Mouse (Mus musculus): Measurements from ENCODE around the gene Spata32. TPM values are rescaled to one million over a fixed set of nuclear protein-coding genes. Genes with fewer than 3 reads are reported as not detected.

Spata32 gene
- total RNA-seq, 2 experiments from 2014 or later = 1.2 to 1.3 TPM

DNA sequence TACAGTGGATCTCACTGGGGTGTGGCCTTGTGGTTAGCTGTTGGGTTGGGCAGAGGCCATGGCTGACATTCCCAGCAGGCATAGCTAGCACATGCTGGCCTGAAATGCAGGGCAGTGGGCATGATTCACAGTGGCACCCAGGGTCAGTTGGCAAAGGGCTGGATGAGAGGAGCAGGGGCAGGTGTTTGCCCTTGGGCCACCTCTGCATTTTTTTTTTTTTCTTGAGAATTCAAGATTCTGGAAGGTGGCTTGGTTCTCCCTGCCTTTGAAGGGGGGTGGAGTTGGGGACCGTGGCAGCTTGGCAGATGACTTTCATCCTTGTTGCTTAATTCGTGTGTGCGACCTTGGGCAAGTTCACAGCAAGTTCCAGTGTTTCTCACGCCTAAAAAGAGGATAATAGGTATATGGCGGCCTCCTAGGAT, 43.8 kb downstream of the Spata32 start:
- H3K27ac ChIP-seq = peak overlapping the region; percentile 97
- DNase-seq (ENCODE audit: low spot score in 2 of 2) = no peak
- TF ChIP-seq CTCF (conservative IDR thresholded peaks at IDR 0.05) = no peak
- no peak overlapping the region; the same call in 1 of the 2 replicates for H3K4me3 ChIP-seq

DNA sequence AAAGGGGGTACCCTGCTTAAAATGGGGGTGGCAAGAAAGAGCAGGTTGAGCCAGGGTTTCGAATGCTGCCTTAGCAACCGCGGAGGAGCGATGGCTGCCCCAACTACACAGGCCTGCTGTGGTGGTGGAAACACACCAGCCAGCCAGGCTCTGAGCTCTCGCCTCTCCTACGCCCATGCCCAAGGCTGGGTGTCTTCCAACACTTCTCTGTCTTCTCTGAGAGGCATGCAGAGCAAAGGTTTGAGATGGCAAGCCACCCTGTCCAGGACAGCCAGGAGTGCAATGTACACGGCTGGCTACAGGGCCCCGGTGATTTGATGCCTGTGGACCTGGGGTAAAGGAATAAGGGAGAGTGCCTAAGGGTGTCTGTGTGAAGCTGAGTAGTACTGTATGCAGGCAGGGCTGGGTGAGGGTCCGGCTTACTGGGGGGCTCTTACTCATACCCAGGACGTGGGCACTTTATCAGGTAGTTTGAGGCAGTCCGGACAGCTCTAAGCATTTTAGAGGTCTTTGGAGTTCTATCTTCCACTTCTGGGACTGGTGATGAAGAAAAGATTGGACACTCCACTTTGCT, 44.4 kb downstream of the Spata32 start:
- no peak for DNase-seq (ENCODE audit: low spot score in 2 of 2)

DNA sequence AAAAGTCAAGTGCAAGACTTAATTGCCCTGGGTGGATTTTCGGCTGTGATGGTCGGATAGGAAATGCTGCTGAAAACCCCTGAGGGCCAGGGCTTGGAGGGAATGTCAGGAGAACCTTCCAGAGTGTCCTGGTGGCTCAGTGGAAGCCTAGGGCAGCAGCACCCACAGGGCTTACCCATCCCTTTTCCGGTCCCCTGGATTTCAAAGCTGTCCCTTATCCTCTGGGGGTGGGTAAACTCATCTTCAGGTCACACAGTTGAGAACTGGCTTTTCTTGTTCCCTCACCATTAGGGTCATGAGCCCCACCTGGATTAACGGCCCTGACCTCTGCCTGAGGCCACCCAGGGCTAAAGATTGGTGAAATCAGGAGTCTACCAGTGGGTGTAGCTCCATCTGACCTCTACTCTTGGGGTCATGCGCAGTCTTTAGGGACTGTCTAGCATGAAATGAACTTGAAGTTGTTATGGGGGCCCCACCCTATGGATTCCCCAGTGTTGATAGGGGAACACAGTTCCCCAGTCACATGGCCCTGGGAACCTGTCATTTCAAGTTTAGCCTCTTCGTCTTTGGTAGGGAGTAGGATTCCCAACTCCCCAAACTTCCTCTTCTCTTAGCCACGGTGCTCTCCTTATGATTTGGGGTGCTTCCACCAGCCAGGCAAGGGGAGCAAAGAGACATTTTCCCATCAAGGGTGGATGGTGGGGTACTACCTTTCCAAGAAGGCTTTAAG, 45.0 kb downstream of the Spata32 start:
- Histone ChIP-seq H3K4me3 (peak overlapping the region; percentile 57), H3K27ac (peak overlapping the region; percentile 97)
- no peak for TF ChIP-seq CTCF (conservative IDR thresholded peaks at IDR 0.05)
- no peak for DNase-seq (ENCODE audit: low spot score in 2 of 2)

More for the DNA sequence above, 44.4 kb downstream of the Spata32 start:
- H3K27ac ChIP-seq = peak overlapping the region; percentile 97
- TF ChIP-seq CTCF (conservative IDR thresholded peaks at IDR 0.05) = no peak
- H3K4me3 ChIP-seq = peak overlapping the region; percentile 37

DNA sequence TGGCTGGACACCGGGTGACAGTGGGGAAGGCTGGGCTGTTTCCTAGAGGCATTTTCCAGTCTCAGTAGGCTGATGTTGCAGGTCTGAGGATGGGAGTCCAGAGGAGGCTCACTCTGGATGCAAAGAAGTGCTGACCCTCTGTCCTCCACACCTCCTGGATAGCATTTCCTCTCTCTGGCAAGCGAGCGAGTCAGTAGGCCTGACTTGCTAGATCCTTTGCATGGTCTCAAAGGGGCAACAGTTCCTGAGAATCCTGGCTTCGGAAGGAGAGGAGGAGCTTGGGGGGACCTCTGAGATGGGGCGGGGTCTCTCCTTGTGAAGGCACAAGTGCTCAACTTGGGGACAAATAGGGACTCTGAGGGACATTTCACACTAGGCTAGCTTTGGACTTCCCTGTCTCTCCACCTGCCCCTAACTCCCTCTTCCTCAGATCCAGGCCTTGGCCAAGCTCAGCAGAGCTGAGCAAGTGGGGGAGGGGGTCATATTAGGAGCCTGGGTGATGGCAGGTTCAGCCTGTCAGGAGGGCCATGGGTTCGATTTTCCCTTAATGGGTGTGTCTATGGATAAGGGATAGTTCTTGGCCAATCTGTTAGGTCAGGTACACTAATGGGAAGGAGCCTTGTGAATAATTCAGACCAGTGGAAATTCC, 45.7 kb downstream of the Spata32 start:
- TF ChIP-seq CTCF (conservative IDR thresholded peaks at IDR 0.05) = no peak
- Histone ChIP-seq H3K4me3 (peak overlapping the region; percentile 57), H3K27ac (peak overlapping the region; percentile 97)
- DNase-seq (ENCODE audit: low spot score in 2 of 2) = no peak

DNA sequence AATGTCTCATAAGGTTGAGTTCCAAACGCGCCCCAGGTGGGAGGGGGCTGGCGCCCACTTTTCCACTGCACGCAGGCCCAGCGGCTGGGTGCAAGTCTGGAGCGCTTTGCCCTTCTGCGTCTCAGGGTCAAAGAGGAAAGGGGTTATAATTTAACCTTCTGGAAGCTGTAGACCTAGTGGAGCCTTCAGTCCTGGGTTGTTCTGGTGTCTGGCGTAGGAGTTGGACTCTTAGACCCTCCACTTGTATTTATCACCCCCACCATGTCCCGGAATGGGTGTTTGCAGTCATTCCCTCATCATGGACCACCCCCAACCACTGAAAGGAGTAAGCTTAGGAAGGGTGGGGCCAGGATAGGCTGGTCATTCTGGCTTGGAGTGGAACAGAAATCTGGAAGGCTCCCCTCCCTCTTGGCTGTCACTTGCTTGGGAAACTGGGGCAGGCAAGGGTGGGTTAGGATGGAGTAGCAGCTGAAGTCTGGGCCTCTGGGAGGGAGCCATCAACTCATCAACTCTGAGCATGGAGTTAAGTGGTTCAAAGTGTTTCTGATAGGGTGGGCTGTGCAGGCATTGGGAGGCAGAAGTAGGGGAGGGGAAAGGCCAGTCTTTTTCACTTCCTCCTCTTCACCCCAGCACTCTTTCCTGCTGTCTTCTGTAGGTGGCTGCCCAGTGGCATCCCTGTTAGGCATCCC, 46.4 kb downstream of the Spata32 start:
- DNase-seq (ENCODE audit: low spot score in 2 of 2) = no peak
- no peak for TF ChIP-seq CTCF (conservative IDR thresholded peaks at IDR 0.05)
- Histone ChIP-seq H3K27ac (peak overlapping the region; percentile 97), H3K4me3 (peak overlapping the region; percentile 57)

DNA sequence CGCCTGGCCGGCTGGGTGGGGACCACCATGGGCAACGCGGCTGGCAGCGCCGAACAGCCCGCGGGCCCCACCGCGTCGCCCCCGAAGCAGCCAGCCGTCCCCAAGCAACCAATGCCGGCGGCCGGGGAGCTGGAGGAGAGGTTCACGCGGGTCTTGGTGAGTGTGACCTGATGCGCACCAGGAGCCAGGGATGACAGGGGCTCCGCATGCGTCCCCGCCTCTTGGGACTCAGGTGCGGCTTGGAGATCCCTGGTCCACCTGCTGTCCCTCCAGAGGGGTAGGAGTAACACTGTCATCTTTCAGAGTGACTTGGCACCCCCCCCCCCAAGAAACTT, 47.0 kb downstream of the Spata32 start:
- H3K4me3 ChIP-seq = peak overlapping the region; percentile 57
- no peak for TF ChIP-seq CTCF (conservative IDR thresholded peaks at IDR 0.05)
- H3K27ac ChIP-seq = peak overlapping the region; percentile 97
- DNase-seq (ENCODE audit: low spot score in 2 of 2) = no peak

DNA sequence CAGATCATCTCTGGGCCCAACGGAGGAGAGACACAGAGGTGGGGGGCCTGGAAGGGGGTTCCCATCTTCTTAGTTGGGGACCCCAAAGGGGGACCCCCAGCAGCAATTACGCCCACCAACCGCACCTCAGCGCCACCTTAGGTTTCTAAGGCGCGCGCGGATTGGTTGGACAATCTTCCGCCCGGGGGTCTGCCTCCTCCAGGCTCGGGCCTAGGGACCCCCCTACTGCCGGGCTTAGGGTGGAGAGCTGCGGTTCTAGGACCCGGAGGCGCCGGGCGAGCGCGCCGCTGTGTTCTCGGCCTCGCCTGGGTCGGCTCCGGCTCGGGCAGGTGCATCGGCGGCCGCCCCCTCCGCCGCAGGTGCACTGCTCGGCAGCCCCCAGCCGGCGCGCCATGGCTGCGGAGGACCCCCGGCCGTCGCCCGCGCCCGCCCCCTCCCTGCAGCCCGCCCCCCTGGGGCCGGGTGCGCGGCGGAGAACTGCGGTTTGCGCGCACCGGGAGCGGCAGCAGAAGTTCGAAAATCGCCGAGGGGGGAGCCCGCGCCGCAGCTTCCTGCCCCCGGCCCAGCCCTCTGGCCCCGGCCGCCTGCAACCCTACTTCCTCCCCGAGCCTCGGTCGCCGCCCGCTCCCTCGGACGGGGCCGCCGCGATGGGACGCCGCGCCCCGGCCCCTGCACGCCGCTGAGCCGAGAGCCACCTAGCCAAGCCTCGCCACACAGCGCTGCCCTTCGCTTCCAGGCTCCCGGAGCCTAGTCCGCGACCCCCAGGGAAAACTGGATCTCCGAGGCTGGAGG, 47.5 kb downstream of the Spata32 start, which contains the start of gene Fmnl1:
Gene Fmnl1, plus strand, starts transcription at position 614 of the 792 bp plus-strand sequence.
- peak within 1 kb of the TSS; percentile 97 for H3K27ac ChIP-seq
- peak in 1 of 2 experiments; percentile 39 for DNase-seq (ENCODE audit: low spot score in 2 of 2)
- no peak for TF ChIP-seq CTCF (conservative IDR thresholded peaks at IDR 0.05)
- H3K4me3 ChIP-seq = peak within 1 kb of the TSS; percentile 57

DNA sequence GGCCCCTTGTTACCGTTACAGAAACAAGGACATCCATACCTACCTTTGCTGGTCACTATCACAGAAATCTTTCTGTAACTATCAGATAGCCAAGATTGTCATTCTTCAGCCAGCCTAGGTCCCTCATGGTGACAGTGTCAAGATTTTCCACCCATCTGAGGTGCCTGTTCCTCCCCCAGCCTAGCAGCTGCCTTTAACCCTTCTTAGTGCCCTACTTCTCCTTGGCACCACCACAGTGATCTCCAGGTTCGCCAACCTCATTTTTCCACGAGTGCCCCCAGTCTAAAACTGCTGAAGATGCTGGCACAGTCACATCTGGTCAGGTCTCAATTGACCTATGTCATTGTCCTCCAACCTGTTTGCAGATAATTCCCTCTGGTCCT, 48.1 kb downstream of the Spata32 start:
- no peak for TF ChIP-seq CTCF (conservative IDR thresholded peaks at IDR 0.05)
- Histone ChIP-seq H3K4me3 (peak overlapping the region; percentile 57), H3K27ac (peak overlapping the region; percentile 97)
- no peak for DNase-seq (ENCODE audit: low spot score in 2 of 2)

DNA sequence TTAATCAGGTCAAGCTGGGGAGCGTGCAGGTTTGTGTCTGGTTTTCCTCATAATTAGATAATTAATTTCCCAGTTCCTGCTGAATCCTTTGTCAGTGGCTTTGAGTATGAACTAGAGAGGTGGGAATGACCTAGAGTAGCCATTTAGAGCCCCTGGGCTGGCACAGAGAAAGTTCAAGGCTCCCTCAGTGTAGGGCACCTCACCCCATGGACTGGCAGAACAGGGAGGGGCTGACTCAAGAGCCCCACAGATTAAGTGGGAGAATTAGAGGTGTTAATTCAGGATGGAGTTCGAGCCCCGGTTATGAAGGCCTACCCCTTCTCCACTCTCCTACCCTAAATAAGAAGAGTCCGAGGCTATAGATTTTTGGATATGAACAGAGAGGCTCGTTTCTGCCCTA, 48.6 kb downstream of the Spata32 start:
- no peak for TF ChIP-seq CTCF (conservative IDR thresholded peaks at IDR 0.05)

DNA sequence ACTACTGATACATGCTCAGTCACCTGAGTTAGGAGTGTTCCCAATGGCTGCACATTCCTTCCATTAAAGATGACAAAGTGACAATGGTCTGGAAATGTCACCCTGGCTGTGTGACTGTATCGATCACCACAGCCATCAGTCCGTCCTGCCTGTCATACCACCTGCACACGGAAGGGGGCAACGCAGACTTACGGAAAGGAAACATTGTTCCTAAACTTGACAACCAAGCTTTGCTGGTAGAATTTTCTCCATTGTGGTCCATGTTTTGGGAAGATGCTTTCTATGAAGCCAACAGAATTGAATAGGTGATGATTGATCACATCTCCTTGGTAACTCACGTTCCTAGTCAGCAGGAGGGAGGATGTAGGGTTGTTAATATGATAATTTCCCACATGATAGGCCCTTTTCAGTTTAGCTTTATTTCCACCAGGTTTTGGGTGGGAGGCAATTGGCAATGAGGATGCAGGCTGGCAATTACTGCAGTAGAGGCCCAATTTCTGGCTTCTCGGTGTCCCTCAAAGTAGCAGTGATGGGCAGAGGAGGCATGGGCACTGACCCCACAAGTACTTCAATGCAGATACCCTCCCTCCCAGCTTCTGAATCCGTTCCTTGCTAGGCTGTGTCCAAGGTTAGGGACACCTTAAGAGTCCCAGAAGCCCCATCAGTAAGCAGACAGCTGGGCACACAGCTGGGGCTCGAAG, 49.4 kb downstream of the Spata32 start:
- peak; percentile 75 to 83 for DNase-seq (ENCODE audit: low spot score in 2 of 2)
- peak; percentile 97 for TF ChIP-seq CTCF (conservative IDR thresholded peaks at IDR 0.05)
- Histone ChIP-seq H3K4me3 (no peak overlapping the region; the same call in 1 of the 2 replicates), H3K27ac (peak overlapping the region; percentile 97)

More for the DNA sequence above, 48.6 kb downstream of the Spata32 start:
- no peak for DNase-seq (ENCODE audit: low spot score in 2 of 2)
- peak overlapping the region; percentile 97 for H3K27ac ChIP-seq
- H3K4me3 ChIP-seq = peak overlapping the region; percentile 57; the same call in 1 of the 2 replicates

DNA sequence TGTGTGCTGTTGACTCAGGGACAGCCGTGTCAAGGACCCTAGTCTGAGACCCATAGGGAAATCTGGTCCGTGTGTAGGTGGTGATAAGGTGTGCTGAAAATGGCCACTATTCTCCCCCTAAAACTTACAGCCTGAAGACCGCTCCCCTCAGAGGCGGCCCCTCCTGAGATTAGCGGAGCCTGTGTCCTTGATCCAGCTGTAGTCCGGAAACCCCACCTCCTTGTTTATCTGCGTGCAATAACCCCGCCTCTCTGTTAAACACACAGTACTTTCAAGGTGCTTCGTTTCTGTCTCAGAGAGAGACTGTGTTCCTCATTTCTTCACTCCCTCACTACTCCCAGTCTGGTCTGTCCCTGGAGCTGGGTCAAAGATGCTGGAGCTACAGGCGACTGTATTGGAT, 53.8 kb downstream of the Spata32 start:
- Histone ChIP-seq H3K27ac (no peak overlapping the region), H3K4me3 (no peak overlapping the region)
- DNase-seq (ENCODE audit: low spot score in 2 of 2) = no peak
- TF ChIP-seq CTCF (conservative IDR thresholded peaks at IDR 0.05) = no peak

DNA sequence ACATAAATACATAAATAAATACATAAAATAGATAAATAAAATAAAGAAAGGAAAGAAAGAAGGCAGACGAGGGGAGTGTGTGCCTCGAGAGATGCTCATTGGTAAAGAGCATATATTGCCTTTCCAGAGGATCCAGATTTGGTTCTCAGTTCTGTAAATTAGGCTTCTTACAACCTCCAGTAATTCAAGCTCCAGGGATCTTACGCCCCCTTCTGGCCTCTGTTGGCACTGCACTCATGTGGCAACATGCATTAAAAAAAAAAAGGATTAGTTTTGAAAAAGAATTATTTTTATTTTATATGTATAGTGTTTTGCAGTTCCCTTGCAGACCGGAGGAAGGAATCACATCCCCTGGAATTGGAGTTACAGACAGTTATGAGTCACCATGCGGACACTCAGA, 56.1 kb downstream of the Spata32 start:
- H3K27ac ChIP-seq = no peak overlapping the region
- TF ChIP-seq CTCF (conservative IDR thresholded peaks at IDR 0.05) = peak; percentile 74
- no peak for DNase-seq (ENCODE audit: low spot score in 2 of 2)
- no peak overlapping the region for H3K4me3 ChIP-seq

Measured in layer of hippocampus, adult 2 months (tissue).